Mouse (Mus musculus): ENCODE results near the gene Hsf2bp.

Gene Hsf2bp

DNA sequence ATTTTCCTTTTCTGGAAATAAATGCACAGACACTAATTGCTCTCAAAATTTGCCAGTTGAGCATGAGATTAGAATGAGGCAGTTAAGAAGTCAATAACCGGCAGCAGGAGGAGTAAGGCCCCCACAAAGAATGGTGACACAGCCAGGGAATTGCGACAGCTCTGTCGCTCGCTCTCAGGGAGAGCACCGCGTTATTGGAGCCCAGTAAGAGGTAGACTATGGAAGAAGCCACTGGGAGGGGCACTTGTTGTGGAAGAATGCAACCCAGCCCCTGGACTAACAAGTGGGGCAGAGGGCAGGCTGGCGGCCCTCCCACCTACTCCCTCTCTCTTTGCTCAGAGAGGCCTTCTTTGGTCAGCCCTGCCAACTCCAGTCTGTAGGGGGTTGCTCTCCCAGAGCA is 4.5 kb downstream of the Hsf2bp start:
- no peak for DNase-seq (ENCODE audit: low spot score)

DNA sequence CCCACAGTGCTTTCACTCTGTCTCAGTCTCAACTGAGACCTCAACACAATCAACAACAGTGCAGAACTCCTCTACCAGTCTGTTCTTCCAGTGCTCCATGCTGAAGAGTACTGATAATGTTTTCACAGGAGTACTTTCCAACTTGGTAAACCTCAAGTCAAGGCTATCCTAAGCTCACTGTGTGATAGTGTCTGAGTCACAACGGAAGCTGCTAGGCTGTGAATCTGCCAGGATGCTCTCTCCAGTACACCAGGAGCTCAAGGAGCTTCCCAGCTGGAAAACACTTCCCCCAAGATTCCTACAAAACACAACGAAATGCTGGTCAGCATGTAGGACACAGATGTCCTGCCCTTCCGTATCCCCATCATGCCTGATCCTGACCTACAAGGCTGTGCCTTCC is 7.8 kb downstream of the Hsf2bp start:
- no peak for DNase-seq (ENCODE audit: low spot score)

DNA sequence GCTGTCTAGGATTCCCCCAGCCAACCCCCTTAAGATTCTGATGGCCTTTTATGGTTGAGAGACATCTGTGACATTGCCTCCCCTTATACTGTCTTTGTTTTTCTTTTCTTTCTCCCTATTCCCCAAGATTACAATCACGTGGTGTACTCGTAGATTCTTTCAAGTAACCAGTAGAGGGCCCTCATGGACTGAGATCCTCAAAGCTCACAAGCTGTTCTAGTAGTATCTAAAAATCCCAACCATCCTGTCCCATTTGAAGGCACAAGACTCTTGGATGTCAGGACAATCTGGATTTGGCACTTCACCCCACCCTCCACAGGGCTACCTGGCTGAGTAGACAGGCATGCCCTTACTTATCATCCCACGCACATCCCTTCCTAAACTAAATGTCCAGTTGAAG is 8.5 kb downstream of the Hsf2bp start:
- DNase-seq (ENCODE audit: low spot score), result peak; percentile 74

DNA sequence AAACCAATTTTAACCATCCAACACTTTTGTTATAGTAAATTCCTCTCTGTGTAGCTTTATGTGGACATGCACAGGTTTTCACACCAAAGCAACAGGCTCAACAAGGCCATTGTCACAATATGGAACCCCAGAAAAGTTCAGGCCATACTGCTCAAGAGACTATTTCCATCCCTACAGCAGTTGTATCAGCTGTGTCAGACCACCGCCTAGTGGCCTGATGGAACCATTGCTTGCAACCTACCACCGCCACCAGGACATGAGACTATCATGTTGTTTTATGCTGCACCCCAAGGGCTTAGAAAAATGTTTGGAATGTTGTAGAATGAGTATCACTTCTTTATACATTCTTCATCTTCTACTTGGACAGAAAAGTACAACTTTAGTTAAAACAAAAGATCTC is 10.8 kb downstream of the Hsf2bp start:
- peak; percentile 91 for DNase-seq (ENCODE audit: low spot score)

DNA sequence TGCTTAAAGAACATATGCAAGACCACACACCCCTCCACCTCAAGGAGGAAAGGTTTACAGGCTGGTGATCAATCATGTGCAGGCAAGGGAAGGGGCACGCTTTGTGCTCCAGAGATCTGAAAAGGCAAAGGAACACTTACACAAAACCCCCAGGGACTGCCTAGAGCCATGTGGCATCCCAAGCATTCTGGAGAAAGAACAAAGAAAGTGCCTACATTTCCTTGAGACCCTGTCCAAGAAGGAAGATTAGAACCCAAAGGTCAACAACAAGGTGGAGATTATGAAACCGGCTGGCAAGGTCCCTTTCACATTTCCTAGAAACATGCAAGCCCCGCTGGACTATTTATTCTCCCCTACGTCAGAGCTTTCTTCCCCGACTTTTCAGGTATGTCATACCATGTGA is 11.5 kb downstream of the Hsf2bp start:
- DNase-seq (ENCODE audit: low spot score), result peak; percentile 67

DNA sequence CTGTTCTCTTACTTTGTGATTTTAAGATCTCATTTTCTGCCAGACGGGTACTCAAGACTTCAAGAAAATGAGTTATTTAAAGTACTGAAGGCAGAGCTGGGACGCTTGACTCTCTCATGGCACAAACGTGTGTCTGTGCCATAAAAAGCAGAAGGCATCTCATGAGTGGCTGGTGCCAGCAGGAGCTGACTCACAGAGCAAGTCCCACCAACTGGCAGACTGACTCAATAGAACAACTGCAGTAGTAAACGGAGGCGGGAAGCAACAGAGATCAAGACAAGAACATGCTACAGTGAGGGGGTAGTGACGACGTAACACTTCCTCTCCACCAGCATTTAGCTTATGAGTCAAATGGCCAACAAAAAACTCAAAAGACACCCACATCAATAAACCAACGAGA is 13.1 kb downstream of the Hsf2bp start:
- DNase-seq (ENCODE audit: low spot score), result no peak

DNA sequence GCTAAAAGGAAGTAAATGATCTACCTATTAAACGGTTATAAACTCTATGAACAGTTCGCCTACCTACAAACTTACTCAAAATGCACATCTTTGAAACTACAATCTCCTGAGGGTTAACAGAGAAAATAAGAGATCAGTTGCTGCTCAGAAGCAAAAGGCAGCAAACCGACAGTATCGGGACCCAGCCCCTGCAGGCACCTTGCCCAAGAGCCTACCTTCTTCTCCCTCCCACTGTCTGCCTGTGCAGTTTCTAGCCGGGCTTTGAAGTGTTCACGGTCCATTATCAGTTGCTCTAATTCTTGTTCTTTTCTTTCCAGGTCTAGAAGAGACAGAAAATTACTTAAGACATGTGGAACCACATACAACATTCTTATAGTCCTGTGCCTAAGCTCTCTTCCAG is 13.6 kb downstream of the Hsf2bp start:
- DNase-seq (ENCODE audit: low spot score), result no peak

DNA sequence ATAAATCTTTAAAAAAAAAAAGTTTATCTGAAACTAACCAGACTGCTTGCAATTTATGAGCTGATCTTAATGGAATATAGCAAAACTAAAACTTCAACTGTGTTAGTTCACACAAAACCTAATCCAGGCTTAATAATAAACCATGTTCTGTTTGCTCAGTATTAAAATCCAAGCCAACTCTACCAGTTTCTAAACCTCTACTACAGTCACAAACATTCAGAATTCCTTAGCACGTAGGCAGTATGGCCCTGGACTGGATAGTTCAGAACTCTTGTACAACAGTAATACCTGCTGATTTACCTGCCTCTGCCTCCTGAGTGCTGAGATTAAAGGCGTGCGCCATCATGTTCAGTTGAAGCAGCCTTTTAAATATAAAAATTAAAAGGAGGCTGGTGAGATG is 14.2 kb downstream of the Hsf2bp start:
- DNase-seq (ENCODE audit: low spot score), result no peak

DNA sequence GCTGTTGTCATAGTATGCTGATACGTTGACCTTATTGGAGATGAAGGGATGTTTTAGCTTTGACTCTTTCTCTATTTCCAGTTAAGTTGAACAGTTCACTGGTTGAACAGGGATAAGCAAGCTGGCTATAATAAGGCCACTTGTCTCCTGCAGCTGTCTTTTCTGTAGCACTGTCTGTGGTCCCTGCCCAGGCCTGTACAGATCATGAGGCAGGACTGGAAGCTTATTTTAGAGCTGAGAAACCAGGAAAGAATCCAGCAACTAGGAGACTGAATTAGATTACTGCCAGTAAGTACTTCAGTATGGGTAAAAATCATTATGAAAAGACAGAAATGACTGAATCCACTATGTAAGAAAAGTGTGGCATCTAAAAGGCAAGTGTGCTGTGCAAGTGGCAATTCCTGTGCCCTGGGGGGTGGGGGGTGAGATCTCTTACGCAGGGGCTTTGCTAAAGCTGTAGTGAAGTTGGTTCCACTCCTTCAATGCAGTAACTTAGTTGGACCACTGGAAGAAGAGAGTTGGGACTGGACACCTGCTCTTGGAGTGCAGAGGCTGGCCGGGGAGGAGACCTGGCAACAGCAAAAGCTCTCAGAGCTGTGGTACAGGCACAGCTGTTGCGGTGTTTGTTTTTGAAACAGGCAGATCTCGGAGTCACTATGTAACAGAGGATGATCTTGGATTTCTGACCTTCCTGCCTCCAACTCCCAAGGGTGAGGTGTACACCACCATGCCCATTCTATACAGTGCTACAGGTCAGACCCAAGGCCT is 17.8 kb downstream of the Hsf2bp start:
- no peak for DNase-seq (ENCODE audit: low spot score)

DNA sequence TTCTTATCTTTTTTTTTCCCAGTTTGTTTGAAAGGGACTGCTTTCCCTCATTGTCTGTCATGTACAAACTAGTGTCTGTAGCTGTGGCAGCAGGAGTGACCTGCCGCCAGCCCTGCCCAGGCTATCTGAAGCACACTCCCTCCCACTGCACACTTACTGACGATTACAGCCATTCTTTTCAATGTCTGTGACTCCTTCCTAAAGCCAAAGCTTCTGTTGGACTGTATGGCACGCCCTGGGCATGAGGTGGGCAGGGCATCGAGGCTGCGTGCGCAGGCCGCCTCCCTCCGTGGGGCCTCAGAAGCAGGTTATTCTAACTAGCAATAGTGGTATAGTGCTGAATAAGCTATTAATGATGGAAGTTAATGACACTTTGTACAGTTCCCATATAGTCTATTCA is 19.7 kb downstream of the Hsf2bp start:
- DNase-seq (ENCODE audit: low spot score), result no peak

DNA sequence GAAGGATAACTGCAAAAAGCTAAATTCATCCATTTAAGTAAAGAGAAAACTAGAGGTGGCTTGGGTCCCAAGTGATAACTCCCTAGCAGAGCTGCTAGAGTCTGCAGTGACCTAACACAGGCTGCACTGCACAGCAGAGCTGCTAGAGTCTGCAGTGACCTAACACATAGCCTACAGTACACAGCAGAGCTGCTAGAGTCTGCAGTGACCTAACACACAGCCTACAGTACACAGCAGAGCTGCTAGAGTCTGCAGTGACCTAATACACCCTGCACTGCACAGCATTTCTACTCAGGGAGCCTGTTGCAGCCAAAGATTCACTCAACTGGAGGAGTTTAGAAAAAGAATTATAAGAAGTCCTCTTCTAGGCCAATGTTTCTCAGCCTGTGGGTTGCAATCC is 22.5 kb downstream of the Hsf2bp start:
- no peak for DNase-seq (ENCODE audit: low spot score)

DNA sequence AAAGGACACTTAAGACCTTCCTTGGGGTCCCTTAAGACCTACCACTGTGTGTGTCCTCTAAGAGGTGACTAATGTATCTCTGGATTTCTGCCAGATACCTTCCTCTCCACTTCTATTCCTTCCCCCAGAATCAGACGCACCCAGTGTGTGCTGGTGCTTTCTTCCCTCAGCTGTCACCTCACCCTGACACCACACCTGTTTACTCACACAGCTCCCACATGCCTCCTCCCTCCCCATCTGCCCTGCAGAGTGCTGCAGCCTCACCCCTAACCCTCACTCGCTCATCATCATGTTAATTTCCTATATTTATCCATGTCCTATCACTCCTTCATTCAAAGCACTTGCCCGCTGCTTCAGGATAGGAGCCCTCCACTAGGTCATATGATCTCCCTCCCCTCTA is 23.9 kb downstream of the Hsf2bp start:
- DNase-seq (ENCODE audit: low spot score), result no peak

DNA sequence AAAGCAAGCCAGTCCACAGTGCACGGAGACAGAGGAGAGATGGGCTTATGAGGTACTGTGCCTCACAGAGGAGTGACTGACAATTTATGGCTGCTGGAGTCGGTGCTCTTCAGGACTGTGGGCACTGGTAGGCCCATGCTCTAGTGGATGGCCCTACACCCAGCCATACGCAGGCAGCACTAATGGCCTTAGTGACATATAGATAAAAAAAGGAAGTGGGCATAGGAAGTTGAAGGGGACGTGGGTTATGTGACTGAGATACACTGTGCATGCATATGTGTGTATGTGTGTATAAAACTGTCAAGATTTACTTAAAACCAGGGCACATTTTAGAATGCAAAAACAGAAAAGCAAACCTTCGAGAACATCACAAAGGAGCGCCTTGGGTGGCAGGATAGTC is 24.5 kb downstream of the Hsf2bp start:
- no peak for DNase-seq (ENCODE audit: low spot score)

DNA sequence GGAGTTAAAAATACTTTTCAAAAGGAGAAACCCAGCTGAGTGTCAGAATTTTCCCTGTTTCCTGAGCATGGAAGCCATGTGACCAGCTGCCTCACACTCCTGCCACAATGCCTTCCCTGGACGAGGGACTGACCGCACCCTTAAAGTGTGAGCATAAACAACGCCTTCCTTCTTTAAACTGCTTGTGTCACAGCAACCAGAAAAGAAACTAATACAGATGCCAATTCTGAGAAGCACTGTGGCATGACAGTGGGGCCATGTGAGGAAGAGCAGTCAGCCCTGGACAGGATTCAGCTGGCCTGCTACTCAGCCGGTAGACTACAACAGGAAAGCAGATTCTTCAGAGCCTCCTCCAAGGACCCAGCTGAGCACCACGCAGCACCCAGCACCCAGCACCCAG is 29.3 kb downstream of the Hsf2bp start:
- no peak for DNase-seq (ENCODE audit: low spot score)

DNA sequence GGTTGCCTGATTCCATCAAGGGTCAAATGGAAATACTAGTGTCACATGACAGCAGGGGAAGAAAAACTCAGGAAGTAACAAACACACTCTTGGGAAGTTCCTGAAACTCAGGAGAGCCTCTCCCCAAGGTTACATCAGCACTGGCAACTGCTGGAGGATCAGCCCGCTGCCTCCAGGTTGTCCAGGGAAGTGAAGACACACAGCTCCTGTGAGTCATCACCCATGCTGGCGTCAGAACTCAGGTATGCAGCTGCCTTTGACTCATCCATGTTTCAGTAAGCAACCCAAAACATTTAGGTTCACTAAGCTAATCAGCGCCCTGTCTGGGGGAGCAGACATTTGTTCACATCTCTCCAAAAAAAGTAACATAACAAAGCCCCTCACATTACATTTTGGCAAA is 32.9 kb downstream of the Hsf2bp start:
- DNase-seq (ENCODE audit: low spot score), result no peak

DNA sequence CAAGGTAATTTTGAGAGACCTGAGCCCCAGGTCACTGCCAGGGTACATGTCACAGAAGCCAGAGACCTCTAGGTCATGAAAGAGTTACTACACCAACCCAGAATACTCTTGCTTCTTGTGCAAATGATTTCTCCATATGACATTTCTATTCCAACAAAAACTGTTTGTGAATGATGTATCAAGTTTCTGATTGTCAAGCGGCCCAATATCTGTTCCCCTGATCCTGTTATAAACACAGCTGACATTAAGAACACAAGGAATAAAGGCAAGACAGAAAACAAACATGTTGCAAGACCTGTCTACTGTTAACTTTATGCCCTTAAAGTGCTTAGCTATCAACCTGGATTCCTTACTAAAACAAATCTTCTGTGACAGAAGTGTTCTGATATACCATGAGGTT is 37.8 kb downstream of the Hsf2bp start:
- DNase-seq (ENCODE audit: low spot score), result no peak

DNA sequence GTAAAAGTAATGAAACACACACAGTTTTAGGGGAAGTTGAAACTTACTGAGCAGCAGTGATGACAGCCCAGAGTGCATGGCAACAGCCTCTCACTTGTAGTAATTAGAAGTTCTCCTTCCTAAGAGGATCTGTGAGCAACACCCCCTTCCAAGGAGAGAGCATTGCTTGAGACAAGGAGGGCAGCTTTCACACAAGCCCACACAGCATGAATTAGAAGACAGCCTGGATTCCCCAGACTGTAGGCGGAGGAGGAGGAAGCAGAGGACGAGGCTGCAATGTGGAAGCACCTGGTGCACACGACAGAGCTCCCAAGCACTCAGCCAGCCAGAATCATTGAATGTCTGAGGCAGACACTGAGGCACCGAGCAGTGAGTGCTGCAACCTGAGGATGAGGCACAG is 39.8 kb downstream of the Hsf2bp start:
- no peak for DNase-seq (ENCODE audit: low spot score)

DNA sequence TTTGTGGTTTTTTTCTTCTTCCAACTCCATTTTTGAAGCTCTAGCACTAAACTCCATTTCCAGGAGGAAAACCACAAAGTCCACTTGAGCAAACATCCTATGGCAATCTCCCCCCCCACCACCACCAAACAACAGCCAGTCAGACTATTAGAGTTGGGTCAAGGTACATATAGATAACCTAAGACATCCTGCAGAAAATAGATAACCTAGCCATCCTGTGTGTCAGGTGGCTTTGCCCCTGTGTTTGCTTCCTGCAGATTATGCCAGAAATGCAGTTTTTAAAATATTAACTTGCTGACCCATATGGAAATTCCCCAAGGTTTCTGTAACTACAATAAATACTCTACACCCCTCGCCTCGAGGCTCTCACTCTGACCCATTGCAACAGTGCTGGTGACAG is 40.4 kb downstream of the Hsf2bp start:
- DNase-seq (ENCODE audit: low spot score), result no peak

DNA sequence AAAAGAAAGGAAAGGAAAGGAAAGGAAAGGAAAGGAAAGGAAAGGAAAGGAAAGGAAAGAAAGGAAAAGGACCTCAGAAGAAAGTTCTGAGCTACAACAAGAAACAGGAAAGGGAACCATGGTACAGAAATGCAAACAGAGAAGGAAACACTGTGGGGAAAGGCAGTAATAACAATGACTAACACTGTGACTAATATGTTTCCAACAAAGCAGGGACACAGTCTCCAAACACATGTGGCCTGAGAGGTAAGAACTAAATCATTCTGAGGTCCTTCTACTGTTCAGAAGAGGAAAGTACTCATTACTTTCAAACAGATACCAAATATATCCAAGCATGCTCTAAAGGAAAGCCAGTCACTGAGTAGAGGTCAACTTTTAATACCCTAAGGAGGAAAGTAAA is 42.0 kb downstream of the Hsf2bp start:
- DNase-seq (ENCODE audit: low spot score), result no peak

DNA sequence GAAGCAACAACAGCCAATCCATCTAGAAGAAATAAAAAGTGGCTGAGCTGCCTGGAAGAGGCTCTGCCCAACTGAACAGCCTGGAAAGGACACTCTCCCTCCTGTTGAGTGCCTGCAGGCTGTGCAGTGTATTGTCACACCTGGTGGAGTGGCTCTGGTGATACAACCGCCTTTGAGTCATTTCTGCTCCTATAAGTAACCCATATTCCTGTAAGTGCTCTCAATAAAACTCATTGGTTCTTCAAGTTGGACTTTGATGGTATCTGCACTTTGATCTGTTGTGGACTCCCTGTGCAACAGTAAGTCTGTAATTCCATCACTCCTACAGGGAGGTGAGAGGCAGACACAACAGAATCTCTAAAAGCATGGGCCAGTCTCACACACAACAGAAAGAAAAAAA is 42.8 kb downstream of the Hsf2bp start:
- no peak for DNase-seq (ENCODE audit: low spot score)

DNA sequence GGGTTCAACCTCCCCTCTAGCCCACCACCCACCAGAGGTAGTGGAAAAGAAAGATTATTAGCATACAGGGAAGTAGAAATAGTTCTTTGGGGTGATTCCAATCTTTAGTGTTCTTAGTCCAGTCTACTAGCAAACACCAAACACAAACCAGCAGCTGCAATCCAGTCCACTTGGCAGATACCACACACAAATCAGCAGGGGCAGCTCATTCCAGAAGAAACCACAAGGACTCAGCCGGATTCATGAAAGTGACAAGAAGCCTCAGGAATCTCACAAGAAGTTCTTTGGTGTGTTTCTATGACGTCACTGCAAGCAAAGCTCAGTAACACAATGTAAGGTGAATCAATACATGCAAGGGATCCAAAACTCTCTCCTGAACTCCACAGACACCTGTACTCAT is 44.1 kb downstream of the Hsf2bp start:
- no peak for DNase-seq (ENCODE audit: low spot score)

DNA sequence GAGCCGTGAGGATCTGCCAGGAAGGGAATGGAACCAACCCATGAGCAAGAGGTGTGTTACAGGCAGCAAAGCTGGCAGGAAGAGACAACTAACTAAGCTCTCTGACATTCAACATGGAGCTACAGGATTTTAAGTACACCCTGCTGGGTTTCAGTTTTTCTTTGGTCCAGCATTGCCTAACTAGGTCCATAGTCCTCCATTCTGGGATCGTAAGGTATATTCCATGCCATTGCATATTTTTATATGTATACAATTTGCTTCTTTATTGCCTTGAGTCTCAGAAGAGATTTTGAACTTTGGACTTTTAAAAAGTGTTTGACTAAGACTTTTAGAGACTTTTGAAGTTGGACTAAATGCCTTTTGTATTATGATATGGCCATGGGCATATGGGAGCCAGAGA is 47.1 kb downstream of the Hsf2bp start:
- no peak for DNase-seq (ENCODE audit: low spot score)

DNA sequence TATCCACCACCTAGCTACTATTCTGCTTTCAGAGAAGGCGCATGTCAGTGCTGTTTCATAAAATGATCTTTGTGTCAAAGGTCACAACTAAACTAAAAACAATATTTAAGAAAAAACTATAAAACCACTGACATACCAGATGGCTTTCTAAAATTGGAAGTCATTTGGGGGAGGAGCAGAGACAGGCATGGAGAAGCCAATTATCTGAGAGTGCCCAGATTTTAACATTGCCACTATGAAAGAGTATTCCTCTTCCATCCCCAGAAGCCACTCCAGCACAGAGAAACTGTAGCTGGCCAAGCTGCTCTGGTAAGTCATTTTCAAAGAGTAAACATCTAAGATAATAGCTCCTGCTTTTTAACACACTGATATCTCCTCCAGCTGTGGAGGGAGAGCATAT is 49.2 kb downstream of the Hsf2bp start:
- DNase-seq (ENCODE audit: low spot score), result no peak

DNA sequence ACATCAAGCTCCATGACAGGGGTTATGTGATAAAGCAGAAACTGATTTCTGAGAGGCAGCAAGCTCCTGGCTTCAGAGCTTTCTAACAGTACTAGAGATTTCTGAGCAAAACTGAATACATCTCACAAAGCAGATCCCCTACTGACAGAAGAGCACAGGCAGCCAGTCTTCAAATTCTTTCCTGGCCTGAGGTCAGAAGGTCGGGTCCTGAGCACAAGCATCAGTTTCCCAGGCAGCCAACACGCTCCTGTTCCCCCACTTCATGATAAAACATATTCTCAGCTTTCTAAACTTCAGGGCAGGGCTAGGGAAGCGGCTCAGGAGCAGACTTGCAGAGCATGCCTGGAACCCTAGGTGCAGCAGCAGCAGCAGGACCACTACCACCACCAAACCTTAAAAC is 52.7 kb downstream of the Hsf2bp start:
- peak; percentile 68 for DNase-seq (ENCODE audit: low spot score)
